Mouse (Mus musculus): ENCODE measurements around the gene Olfr657. TPM values are rescaled to one million over a fixed set of nuclear protein-coding genes. Genes with fewer than 3 reads are reported as not detected.

The Olfr657 gene
- polyA plus RNA-seq, 1 experiment from 2014 or later: not detected

Other genes with a start within 250 kb of the Olfr657 start
- not detected in 2 replicates for gene Trim30c, start 224.0 kb upstream of the Olfr657 start, polyA plus RNA-seq (2016; fragmentation: Nextera tagmentation; extraction: Ambion mirVana)
- gene Trim30a, start 159.6 kb upstream of the Olfr657 start, polyA plus RNA-seq (2016; fragmentation: Nextera tagmentation; extraction: Ambion mirVana): 0.77 and 0.89 TPM in 2 replicates
- 0.06 TPM in 1 of 2 replicates, not detected in the other for gene Trim30d, start 116.9 kb upstream of the Olfr657 start, polyA plus RNA-seq (2016; fragmentation: Nextera tagmentation; extraction: Ambion mirVana)
- not detected in 2 replicates for gene Olfr651, start 74.7 kb upstream of the Olfr657 start, polyA plus RNA-seq (2016; fragmentation: Nextera tagmentation; extraction: Ambion mirVana)
- not detected in 2 replicates for gene Olfr652, start 63.9 kb upstream of the Olfr657 start, polyA plus RNA-seq (2016; fragmentation: Nextera tagmentation; extraction: Ambion mirVana)
- not detected in 2 replicates for gene Olfr653, start 47.5 kb upstream of the Olfr657 start, polyA plus RNA-seq (2016; fragmentation: Nextera tagmentation; extraction: Ambion mirVana)
- not detected in 2 replicates for gene Olfr654, start 37.8 kb upstream of the Olfr657 start, polyA plus RNA-seq (2016; fragmentation: Nextera tagmentation; extraction: Ambion mirVana)
- gene Olfr655, start 23.0 kb upstream of the Olfr657 start, polyA plus RNA-seq (2016; fragmentation: Nextera tagmentation; extraction: Ambion mirVana): not detected in 2 replicates
- not detected in 2 replicates for gene Olfr656, start 10.8 kb upstream of the Olfr657 start, polyA plus RNA-seq (2016; fragmentation: Nextera tagmentation; extraction: Ambion mirVana)
- 0.06 and 0.09 TPM in 2 replicates for gene Olfr658, start 22.5 kb downstream of the Olfr657 start, polyA plus RNA-seq (2016; fragmentation: Nextera tagmentation; extraction: Ambion mirVana)
- gene Olfr659, start 42.0 kb downstream of the Olfr657 start, polyA plus RNA-seq (2016; fragmentation: Nextera tagmentation; extraction: Ambion mirVana): not detected in 2 replicates
- not detected in 2 replicates for gene Olfr661, start 61.7 kb downstream of the Olfr657 start, polyA plus RNA-seq (2016; fragmentation: Nextera tagmentation; extraction: Ambion mirVana)
- gene Usp17le, start 152.7 kb downstream of the Olfr657 start, polyA plus RNA-seq (2016; fragmentation: Nextera tagmentation; extraction: Ambion mirVana): not detected in 2 replicates
- not detected in 2 replicates for gene Usp17lb, start 217.8 kb downstream of the Olfr657 start, polyA plus RNA-seq (2016; fragmentation: Nextera tagmentation; extraction: Ambion mirVana)
- not detected in 2 replicates for gene Usp17la, start 232.2 kb downstream of the Olfr657 start, polyA plus RNA-seq (2016; fragmentation: Nextera tagmentation; extraction: Ambion mirVana)